Mouse (Mus musculus) adrenal gland (tissue): ENCODE data around the gene Orm3.

ENCODE experiments used
- intact Hi-C: fragments of 180-260 bp; cut with DNase I; formaldehyde crosslinking; loops from one replicate; pipeline ENCODE4 v1.15.1; 2025
- long read RNA-seq, 2 experiments: library from polyadenylated mRNA; unstranded; transcript quantifications; one replicate each; pipeline ENCODE4 v2.0.0; 2020; ENCODE audit warnings: borderline replicate concordance in 1 of 2; ENCODE audit not compliant: insufficient replicate concordance in 1 of 2

Orm3 gene
- long read RNA-seq, experiment 1, partial matches to known transcripts = 0 of 2 reads
- long read RNA-seq, experiment 1, other reads (novel, unspliced or antisense) = 2 of 2 reads
- long read RNA-seq, experiment 2, partial matches to known transcripts = 0 of 1 reads
- long read RNA-seq, experiment 2, other reads (novel, unspliced or antisense) = 1 of 1 reads

- intact Hi-C loops = no loop called here
These were observed at the start of gene Orm3 for GRCm38 (mm10) chr4:63355877-63356665. TSS of gene Orm3 (plus strand) at chr4:63356162.

GRCm38 (mm10) chr4:63307175-63308062, 48.5 kb upstream of the Orm3 start:
- intact Hi-C loops = loop anchor here (1.0 to 5.0 kb wide), 2 partner anchors 90 to 145 kb away; no protein-coding TSS in a partner anchor

- intact Hi-C loops = loop anchor here (5.0 kb wide), 1 partner anchor 146 kb away; no protein-coding TSS in a partner anchor
These were observed 47.6 kb upstream of the Orm3 start for GRCm38 (mm10) chr4:63308316-63308715.

GRCm38 (mm10) chr4:63310247-63310855, 45.6 kb upstream of the Orm3 start:
- intact Hi-C loops = no loop called here

- intact Hi-C loops = no loop called here
These were observed 44.5 kb upstream of the Orm3 start for GRCm38 (mm10) chr4:63311426-63311825.

- intact Hi-C loops = no loop called here
These were observed 41.9 kb upstream of the Orm3 start for GRCm38 (mm10) chr4:63314063-63314462.

GRCm38 (mm10) chr4:63316076-63316746, 39.8 kb upstream of the Orm3 start:
- intact Hi-C loops = loop anchor here (5.0 kb wide), 1 partner anchor 134 kb away; no protein-coding TSS in a partner anchor

- intact Hi-C loops = loop anchor here (5.0 kb wide), 1 partner anchor 137 kb away; no protein-coding TSS in a partner anchor
These were observed 36.4 kb upstream of the Orm3 start for GRCm38 (mm10) chr4:63319566-63319965.

- intact Hi-C loops = no loop called here
These were observed 32.6 kb upstream of the Orm3 start for GRCm38 (mm10) chr4:63323275-63323815.

GRCm38 (mm10) chr4:63333403-63333802, 22.6 kb upstream of the Orm3 start:
- intact Hi-C loops = no loop called here

- intact Hi-C loops = no loop called here
These were observed 17.4 kb upstream of the Orm3 start for GRCm38 (mm10) chr4:63338414-63339076.

GRCm38 (mm10) chr4:63342491-63342890, 13.5 kb upstream of the Orm3 start:
- intact Hi-C loops = no loop called here

- intact Hi-C loops = no loop called here
These were observed 12.4 kb upstream of the Orm3 start for GRCm38 (mm10) chr4:63343608-63344007.

GRCm38 (mm10) chr4:63344295-63344694, 11.7 kb upstream of the Orm3 start, which contains the start of gene Orm1:
TSS of gene Orm1 (plus strand) at chr4:63344560.
- intact Hi-C loops = no loop called here

GRCm38 (mm10) chr4:63345261-63345660, 10.7 kb upstream of the Orm3 start:
- intact Hi-C loops = no loop called here

GRCm38 (mm10) chr4:63346659-63347058, 9.3 kb upstream of the Orm3 start:
- intact Hi-C loops = no loop called here

- intact Hi-C loops = no loop called here
These were observed 7.4 kb upstream of the Orm3 start for GRCm38 (mm10) chr4:63348524-63348923.

- intact Hi-C loops = no loop called here
These were observed 1.1 kb downstream of the Orm3 start for GRCm38 (mm10) chr4:63356981-63357570.

GRCm38 (mm10) chr4:63359861-63360260, 3.9 kb downstream of the Orm3 start:
- intact Hi-C loops = no loop called here
